Mouse (Mus musculus) liver, embryonic 16.5 days (tissue): Measurements from ENCODE around the gene Map7. TPM values are rescaled to one million over a fixed set of nuclear protein-coding genes. Genes with fewer than 3 reads are reported as not detected.

ENCODE experiments used
- ATAC-seq: fragments of 200-750 bp; cut with Nextera tagmentation; 2 replicates; pipeline ENCODE4 v1.8.0; 2017; ENCODE audit warnings: low read depth, mild to moderate bottlenecking, moderate number of reproducible peaks, moderate library complexity
- H3K27ac ChIP-seq: fragments of 300-500 bp; sonication (generic); 2 replicates; pipeline ENCODE4 v1.5.1; 2014; ENCODE audit warnings: mild to moderate bottlenecking, low read length
- H3K27me3 ChIP-seq: fragments of 300-500 bp; sonication (generic); 2 replicates; pipeline ENCODE4 v1.6.1; 2014; ENCODE audit warnings: low read depth, low read length, mixed read lengths; ENCODE audit not compliant: control insufficient read depth, insufficient read depth
- H3K36me3 ChIP-seq: fragments of 300-500 bp; sonication (generic); 2 replicates; pipeline ENCODE4 v1.6.1; 2014; ENCODE audit warnings: mild to moderate bottlenecking; ENCODE audit not compliant: control insufficient read depth, insufficient read depth
- H3K4me1 ChIP-seq: fragments of 300-500 bp; sonication (generic); 2 replicates; pipeline ENCODE4 v1.6.1; 2014; ENCODE audit warnings: low read depth, low read length, mixed read lengths; ENCODE audit not compliant: control insufficient read depth
- H3K4me2 ChIP-seq: fragments of 300-500 bp; sonication (generic); 2 replicates; pipeline ENCODE4 v1.6.1; 2014; ENCODE audit warnings: low read depth, low read length, mixed read lengths
- H3K4me3 ChIP-seq: fragments of 300-500 bp; sonication (generic); 2 replicates; pipeline ENCODE4 v1.5.1; 2014; ENCODE audit warnings: low read depth, mild to moderate bottlenecking, low read length
- H3K9ac ChIP-seq: fragments of 300-500 bp; sonication (generic); 2 replicates; pipeline ENCODE4 v1.6.1; 2014; ENCODE audit warnings: low read depth, low read length
- H3K9me3 ChIP-seq: fragments of 300-500 bp; sonication (generic); replicated peaks from 2 replicates; pipeline ENCODE4 v1.6.1; 2016; ENCODE audit warnings: low read length; ENCODE audit not compliant: control insufficient read depth
- WGBS: fragments of 180-500 bp; shearing (Covaris S2); extraction: QIAGEN DNeasy Blood & Tissue Kit; methylation state at CpG from one replicate; pipeline ENCODE4 v1.1.7; 2014; ENCODE audit not compliant: insufficient replicate concordance; 5-methylcytosine and 5-hydroxymethylcytosine counted together
- microRNA-seq: library from miRNA; unstranded; fragments of <30 nt; microRNA quantifications from one replicate; pipeline ENCODE4, GENCODE M21; 2016
- polyA plus RNA-seq: library from polyadenylated mRNA; unstranded; fragments of >200 nt; fragmentation: Nextera tagmentation; extraction: Ambion mirVana; gene quantifications from 2 replicates; pipeline ENCODE4 v1.2.1, GENCODE M21; 2015

Map7 gene
- polyA plus RNA-seq, 1 experiment from 2014 or later, result 5.3 TPM

- Histone ChIP-seq H3K9me3 (no peaks in the 10 kb centered on the region), H3K27ac (no peak overlapping the region), H3K36me3 (peaks cover 6% of the 10 kb centered on the region), H3K27me3 (no peaks in the 10 kb centered on the region), H3K9ac (no peak overlapping the region), H3K4me1 (peaks cover 14% of the 10 kb centered on the region), H3K4me3 (peak overlapping the region; percentile 96), H3K4me2 (peak overlapping the region; percentile 81)
- ATAC-seq, result no peak
- 51% methylated on average over 4 of the region's 4 CpGs for WGBS
Observed at GRCm38 (mm10) chr10:20313941-20314340, 165.7 kb downstream of the Map7 start.

GRCm38 (mm10) chr10:20314797-20315196, 166.5 kb downstream of the Map7 start:
- ATAC-seq, result no peak
- no peak overlapping the region for H3K4me2 ChIP-seq
- H3K27me3 ChIP-seq, result no peaks in the 10 kb centered on the region

GRCm38 (mm10) chr10:20317466-20317865, 169.2 kb downstream of the Map7 start:
- no peak overlapping the region for H3K4me2 ChIP-seq
- H3K36me3 ChIP-seq, result peaks cover 20% of the 10 kb centered on the region
- H3K9ac ChIP-seq, result no peak overlapping the region
- ATAC-seq, result no peak
- H3K27ac ChIP-seq, result no peak overlapping the region
- no peak overlapping the region for H3K4me3 ChIP-seq
- whole genome bisulfite sequencing, result 37% methylated on average over 5 of the region's 5 CpGs
- no peaks in the 10 kb centered on the region for H3K27me3 ChIP-seq
- peaks cover 7% of the 10 kb centered on the region for H3K4me1 ChIP-seq
- H3K9me3 ChIP-seq, result no peaks in the 10 kb centered on the region

More at GRCm38 (mm10) chr10:20314797-20315196, 166.5 kb downstream of the Map7 start:
- Histone ChIP-seq H3K4me3 (no peak overlapping the region), H3K9me3 (no peaks in the 10 kb centered on the region), H3K36me3 (peaks cover 13% of the 10 kb centered on the region), H3K27ac (no peak overlapping the region), H3K4me1 (peaks cover 14% of the 10 kb centered on the region), H3K9ac (no peak overlapping the region)
- WGBS, result 6% methylated on average over 2 of the region's 2 CpGs

- peaks cover 51% of the 10 kb centered on the region for H3K36me3 ChIP-seq
- no peaks in the 10 kb centered on the region for H3K4me1 ChIP-seq
- H3K27me3 ChIP-seq, result no peaks in the 10 kb centered on the region
- no peak overlapping the region for H3K4me3 ChIP-seq
- ATAC-seq, result no peak
- H3K9ac ChIP-seq, result no peak overlapping the region
- H3K4me2 ChIP-seq, result no peak overlapping the region
- no peak overlapping the region for H3K27ac ChIP-seq
- no peaks in the 10 kb centered on the region for H3K9me3 ChIP-seq
Observed at GRCm38 (mm10) chr10:20326226-20326625, 178.0 kb downstream of the Map7 start.

Small RNAs within 50 kb of the gene (microRNA-seq; reads per million reads assigned to microRNA genes)
- not detected for gene Mir6413

Other genes starting within 250 kb of the Map7 start
- gene Pex7, start 240.8 kb upstream of the Map7 start, polyA plus RNA-seq, result 29.5 and 33.1 TPM in 2 replicates
- gene Map3k5, start 214.0 kb upstream of the Map7 start, polyA plus RNA-seq, result 0.69 and 0.83 TPM in 2 replicates
- 40.9 and 42.5 TPM in 2 replicates for gene Bclaf1, start 164.0 kb downstream of the Map7 start, polyA plus RNA-seq
- gene Mtfr2, start 199.3 kb downstream of the Map7 start, polyA plus RNA-seq, result 2.1 and 2.2 TPM in 2 replicates